Mouse (Mus musculus) small intestine, adult 2 months (tissue): ENCODE results near the gene Foxn3. TPM values are rescaled to one million over a fixed set of nuclear protein-coding genes. Genes with fewer than 3 reads are reported as not detected.

Experiments used
- H3K27ac ChIP-seq: fragments of 200-500 bp; 2 replicates; pipeline ENCODE4 v1.5.1; 2012; ENCODE audit warnings: low read depth, low read length, control low read depth, inconsistent platforms; ENCODE audit not compliant: insufficient read depth
- H3K27me3 ChIP-seq: fragments of 200-500 bp; 2 replicates; pipeline ENCODE4 v1.6.1; 2012; ENCODE audit warnings: mild to moderate bottlenecking, moderate library complexity, low read length, inconsistent platforms; ENCODE audit not compliant: control insufficient read depth, insufficient read depth
- H3K36me3 ChIP-seq: fragments of 200-500 bp; 2 replicates; pipeline ENCODE4 v1.6.1; 2012; ENCODE audit warnings: mild to moderate bottlenecking, low read length, control low read depth, inconsistent platforms; ENCODE audit not compliant: control insufficient read depth, insufficient read depth
- H3K4me1 ChIP-seq: fragments of 200-500 bp; 2 replicates; pipeline ENCODE4 v1.6.1; 2012; ENCODE audit warnings: low read length, inconsistent platforms, mixed read lengths; ENCODE audit not compliant: control insufficient read depth, insufficient read depth, insufficient read length
- H3K4me3 ChIP-seq: fragments of 200-500 bp; 2 replicates; pipeline ENCODE4 v1.5.1; 2012; ENCODE audit warnings: low read depth, mild to moderate bottlenecking, control low read depth, inconsistent platforms, low read length, moderate library complexity
- CTCF ChIP-seq: fragments of 200-500 bp; IDR thresholded peaks from 2 replicates; pipeline ENCODE4 v1.5.1; 2012; ENCODE audit warnings: low read depth, mild to moderate bottlenecking, control low read depth, inconsistent platforms, low read length, moderate library complexity, mixed read lengths; ENCODE audit not compliant: insufficient replicate concordance, insufficient read length; ENCODE audit errors: extremely low read depth
- POLR2A ChIP-seq: fragments of 200-500 bp; IDR thresholded peaks from 2 replicates; pipeline ENCODE4 v1.6.1; 2012; ENCODE audit warnings: low read depth, mild to moderate bottlenecking, control low read depth, inconsistent platforms, low read length, moderate library complexity
- WGBS: fragments of 180-500 bp; shearing (Covaris S2); methylation state at CpG from one replicate; pipeline ENCODE4 v1.1.7; 2018; 5-methylcytosine and 5-hydroxymethylcytosine counted together
- polyA plus RNA-seq: library from polyadenylated mRNA; depleted of rRNA; stranded (reverse); fragments of >200 nt; gene quantifications from 2 replicates; pipeline ENCODE4 v1.2.3, GENCODE M21; 2012

Gene Foxn3
- polyA plus RNA-seq, 1 experiment, result 17.5 TPM

DNA sequence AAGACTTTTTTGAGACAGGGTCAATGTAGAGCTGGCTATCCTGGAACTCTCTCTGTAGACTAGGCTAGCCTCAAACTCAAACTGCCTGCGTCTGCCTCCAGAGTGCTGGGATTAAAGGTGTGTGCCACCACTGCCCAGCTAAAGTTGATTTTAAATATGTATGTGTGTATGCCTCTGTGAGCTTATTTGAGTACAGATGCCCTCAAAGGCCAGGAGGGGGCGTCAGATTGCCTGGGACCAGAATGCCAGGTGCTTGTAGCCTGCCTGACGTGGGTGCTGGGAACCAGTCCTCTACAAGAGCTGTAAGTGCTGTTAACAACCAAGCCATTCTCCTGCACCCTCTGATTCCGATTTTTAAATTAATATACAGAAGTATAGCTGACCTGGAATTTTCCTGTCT is 23.2 kb downstream of the Foxn3 start:
- TF ChIP-seq CTCF, result no peak
- no peak for TF ChIP-seq POLR2A
- WGBS, result 97% methylated on average over 4 of the region's 4 CpGs

DNA sequence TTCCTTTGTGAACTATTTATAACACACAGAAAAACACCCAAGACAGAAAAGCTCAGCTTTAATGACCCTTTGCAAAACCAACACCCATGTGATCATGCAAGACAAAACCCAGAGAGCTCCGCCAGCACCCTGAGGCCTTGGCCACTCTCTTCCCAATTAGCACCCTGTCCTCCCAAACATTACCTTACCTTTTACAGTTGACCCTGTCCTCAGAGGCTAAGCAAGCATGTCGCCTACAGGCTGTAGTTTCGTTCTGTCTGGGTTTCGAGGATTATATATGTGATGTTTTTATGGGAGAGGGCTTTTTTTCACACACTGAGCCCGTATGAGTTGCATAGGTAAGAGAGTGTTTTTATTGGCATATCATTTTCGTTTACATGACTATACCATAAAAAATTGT is 26.1 kb downstream of the Foxn3 start:
- no peak overlapping the region for H3K4me3 ChIP-seq
- no peaks in the 10 kb centered on the region for H3K36me3 ChIP-seq
- no peak overlapping the region for H3K27ac ChIP-seq
- 97% methylated on average over 6 of the region's 6 CpGs for WGBS
- H3K27me3 ChIP-seq, result no peaks in the 10 kb centered on the region
- no peak for TF ChIP-seq CTCF
- TF ChIP-seq POLR2A, result no peak
- no peaks in the 10 kb centered on the region for H3K4me1 ChIP-seq

More for the DNA sequence above, 23.2 kb downstream of the Foxn3 start:
- Histone ChIP-seq H3K36me3 (no peaks in the 10 kb centered on the region), H3K4me1 (no peaks in the 10 kb centered on the region; the same call in 1 of the 2 replicates), H3K4me3 (no peak overlapping the region), H3K27ac (no peak overlapping the region), H3K27me3 (no peaks in the 10 kb centered on the region)

DNA sequence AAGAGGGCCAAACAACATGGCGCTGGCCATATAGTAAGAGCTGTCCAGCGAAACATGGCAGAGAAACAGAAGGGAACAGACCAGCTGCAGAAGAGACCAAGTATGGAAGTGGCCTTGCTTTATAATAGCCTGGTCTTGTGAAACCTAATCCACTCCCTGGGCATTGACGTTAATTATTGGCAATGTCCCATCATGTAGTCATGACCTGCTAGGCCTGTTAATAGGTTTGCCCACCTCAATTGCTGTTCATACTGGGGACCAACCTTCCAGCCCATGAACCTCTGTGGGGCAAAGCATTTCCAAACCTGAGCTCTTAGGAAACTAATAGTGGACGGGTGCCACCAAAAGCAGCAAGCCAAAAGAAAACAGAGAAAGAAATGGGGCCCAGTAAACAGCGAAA is 27.0 kb downstream of the Foxn3 start:
- H3K27ac ChIP-seq, result no peak overlapping the region
- TF ChIP-seq POLR2A (no peak), CTCF (no peak)

DNA sequence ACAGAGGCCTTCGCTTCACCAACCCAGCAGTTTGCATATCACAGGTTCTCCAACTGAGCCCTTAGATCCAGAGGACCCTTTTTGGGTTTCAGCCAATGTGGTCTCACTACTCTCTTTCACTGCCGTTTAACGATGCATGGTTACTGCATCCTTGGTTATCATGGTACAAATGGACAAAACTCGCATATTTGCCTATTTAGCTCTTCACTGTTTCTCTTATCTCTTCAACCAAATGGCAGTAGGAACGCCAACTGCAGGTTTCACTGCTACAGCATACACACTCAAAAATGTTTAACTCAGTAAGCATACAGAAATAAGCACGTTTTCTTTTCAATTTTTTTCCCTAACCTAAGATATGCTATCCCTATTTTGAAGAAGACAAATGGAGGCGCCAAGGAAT is 31.0 kb downstream of the Foxn3 start:
- TF ChIP-seq CTCF (no peak), POLR2A (no peak)
- Histone ChIP-seq H3K4me1 (no peaks in the 10 kb centered on the region), H3K4me3 (no peak overlapping the region), H3K27ac (no peak overlapping the region), H3K27me3 (no peaks in the 10 kb centered on the region), H3K36me3 (no peaks in the 10 kb centered on the region)
- 93% methylated on average over 7 of the region's 7 CpGs for WGBS

More for the DNA sequence above, 27.0 kb downstream of the Foxn3 start:
- WGBS, result 97% methylated on average over 5 of the region's 5 CpGs
- Histone ChIP-seq H3K27me3 (no peaks in the 10 kb centered on the region), H3K4me3 (no peak overlapping the region), H3K36me3 (no peaks in the 10 kb centered on the region), H3K4me1 (no peaks in the 10 kb centered on the region)

DNA sequence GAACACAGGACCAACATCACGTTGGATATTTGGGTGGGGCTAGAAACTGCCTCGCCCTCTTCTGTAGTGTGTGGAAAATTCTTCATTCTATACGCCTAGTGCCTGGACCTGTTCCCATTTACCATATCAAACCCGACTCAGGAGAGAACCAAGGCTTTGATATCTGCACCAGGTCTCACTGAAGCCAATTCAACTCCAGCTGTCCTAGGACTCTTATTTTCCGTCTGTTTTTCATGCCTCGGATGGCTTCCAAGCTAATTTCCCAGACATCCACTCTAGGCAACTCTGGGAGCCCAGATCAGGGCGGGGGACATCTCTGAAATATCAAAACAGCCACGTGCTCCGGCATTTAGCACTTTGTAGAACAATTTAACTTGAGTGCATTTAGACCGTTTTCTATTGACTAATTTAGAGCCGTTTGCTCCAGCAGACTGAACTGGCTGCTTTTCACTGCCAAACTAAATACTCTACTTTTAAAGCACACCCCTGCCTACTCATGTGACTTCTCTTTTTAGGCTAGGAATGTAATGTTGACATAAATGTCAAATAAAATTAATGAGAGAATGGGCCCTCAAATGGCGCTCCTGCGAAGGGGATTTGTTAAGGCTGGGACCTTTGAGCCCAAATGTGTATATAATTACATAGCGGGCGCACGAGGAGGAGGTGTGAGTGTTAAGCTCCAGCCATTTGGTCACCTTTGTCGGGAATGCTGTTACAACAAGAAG is 33.5 kb downstream of the Foxn3 start:
- Histone ChIP-seq H3K27me3 (no peaks in the 10 kb centered on the region), H3K27ac (no peak overlapping the region), H3K4me1 (peaks cover 4% of the 10 kb centered on the region; the same call in 1 of the 2 replicates), H3K4me3 (no peak overlapping the region), H3K36me3 (no peaks in the 10 kb centered on the region)
- TF ChIP-seq CTCF (no peak), POLR2A (no peak)
- 33% methylated on average over 17 of the region's 17 CpGs for WGBS

DNA sequence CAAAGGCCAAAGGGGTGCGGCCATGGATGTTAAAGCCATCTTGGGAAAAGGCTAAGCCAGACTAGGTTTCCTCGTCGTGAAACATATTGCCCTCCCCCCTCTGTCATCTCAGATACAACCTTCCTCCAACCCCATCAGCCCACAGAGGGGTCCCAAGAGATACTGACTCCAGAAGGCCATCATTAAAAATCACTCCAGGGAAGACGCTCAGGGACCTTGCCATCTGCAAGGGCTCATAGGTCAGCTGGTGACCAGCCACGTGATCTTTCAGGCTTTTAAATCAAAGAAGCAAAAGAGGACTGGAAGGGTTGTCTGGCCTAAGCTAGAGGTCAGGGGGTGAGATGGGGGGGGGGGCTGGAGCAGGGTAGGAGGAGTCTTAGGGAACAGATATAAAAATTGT is 34.4 kb downstream of the Foxn3 start:
- Histone ChIP-seq H3K27ac (no peak overlapping the region), H3K4me1 (peaks cover 4% of the 10 kb centered on the region; the same call in 1 of the 2 replicates), H3K36me3 (no peaks in the 10 kb centered on the region), H3K27me3 (no peaks in the 10 kb centered on the region), H3K4me3 (no peak overlapping the region)
- 92% methylated on average over 5 of the region's 5 CpGs for WGBS
- no peak for TF ChIP-seq CTCF

DNA sequence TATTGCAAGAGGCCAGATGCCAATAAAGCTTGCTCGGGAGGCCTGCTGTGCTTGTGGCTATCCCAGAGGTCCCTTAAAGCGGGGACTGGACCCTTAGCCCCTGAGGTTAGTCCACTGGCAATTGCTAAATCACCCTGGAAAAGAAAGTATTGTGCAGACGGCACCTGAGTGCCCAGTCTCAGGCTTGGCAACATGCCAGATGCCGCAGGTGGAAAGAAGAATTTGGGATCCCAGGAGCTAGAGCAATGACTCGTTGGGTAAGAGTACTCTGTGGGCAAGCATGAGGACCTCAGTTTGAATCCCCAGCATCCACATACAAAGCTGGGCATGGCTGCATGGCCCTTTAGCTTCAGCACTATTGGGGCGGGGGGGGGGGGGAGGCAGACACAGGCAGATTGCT is 35.9 kb downstream of the Foxn3 start:
- Histone ChIP-seq H3K4me3 (no peak overlapping the region), H3K27me3 (no peaks in the 10 kb centered on the region), H3K4me1 (peaks cover 4% of the 10 kb centered on the region; the same call in 1 of the 2 replicates), H3K36me3 (no peaks in the 10 kb centered on the region), H3K27ac (no peak overlapping the region)
- 39% methylated on average over 6 of the region's 6 CpGs for WGBS
- no peak for TF ChIP-seq CTCF
- no peak for TF ChIP-seq POLR2A
